Mouse (Mus musculus) lung, embryonic 14.5 days (tissue): ENCODE measurements around the gene Nvl. TPM values are rescaled to one million over a fixed set of nuclear protein-coding genes. Genes with fewer than 3 reads are reported as not detected.

ENCODE experiments used
- ATAC-seq: fragments of 200-750 bp; cut with Nextera tagmentation; 2 replicates; pipeline ENCODE4 v1.8.0; 2017; ENCODE audit warnings: mild to moderate bottlenecking, moderate TSS enrichment, moderate library complexity; ENCODE audit not compliant: insufficient read depth
- DNase-seq: peaks from one replicate; pipeline ENCODE4 v3.0.0-alpha.2; 2015
- H3K27ac ChIP-seq: fragments of 300-500 bp; sonication (generic); 2 replicates; pipeline ENCODE4 v1.5.1; 2014; ENCODE audit warnings: low read depth, mild to moderate bottlenecking, moderate library complexity
- H3K27me3 ChIP-seq: fragments of 300-500 bp; sonication (generic); 2 replicates; pipeline ENCODE4 v1.6.1; 2014; ENCODE audit warnings: low read length, control low read depth; ENCODE audit not compliant: insufficient read depth
- H3K36me3 ChIP-seq: fragments of 300-500 bp; sonication (generic); 2 replicates; pipeline ENCODE4 v1.6.1; 2014; ENCODE audit warnings: control low read depth; ENCODE audit not compliant: insufficient read depth
- H3K4me1 ChIP-seq: fragments of 300-500 bp; sonication (generic); 2 replicates; pipeline ENCODE4 v1.6.1; 2014; ENCODE audit warnings: antibody characterized with exemption, control low read depth; ENCODE audit not compliant: insufficient read depth
- H3K4me2 ChIP-seq: fragments of 300-500 bp; sonication (generic); 2 replicates; pipeline ENCODE4 v1.6.1; 2014; ENCODE audit warnings: mild to moderate bottlenecking
- H3K4me3 ChIP-seq: fragments of 300-500 bp; sonication (generic); 2 replicates; pipeline ENCODE4 v1.5.1; 2014; ENCODE audit warnings: low read depth, low read length
- H3K9ac ChIP-seq: fragments of 300-500 bp; sonication (generic); 2 replicates; pipeline ENCODE4 v1.6.1; 2014
- H3K9me3 ChIP-seq: fragments of 300-500 bp; sonication (generic); 2 replicates; pipeline ENCODE4 v1.6.1; 2016; ENCODE audit warnings: low read depth, low read length, control low read depth
- CTCF ChIP-seq: IDR thresholded peaks from 2 replicates; pipeline ENCODE4 v1.5.1; 2016; ENCODE audit warnings: antibody characterized with exemption, low read depth
- WGBS: fragments of 180-500 bp; shearing (Covaris S2); extraction: QIAGEN DNeasy Blood & Tissue Kit; methylation state at CpG from one replicate; pipeline ENCODE4 v1.1.7; 2014; 5-methylcytosine and 5-hydroxymethylcytosine counted together
- polyA plus RNA-seq: library from polyadenylated mRNA; unstranded; fragments of >200 nt; fragmentation: Nextera tagmentation; extraction: Ambion mirVana; gene quantifications from 2 replicates; pipeline ENCODE4 v1.2.1, GENCODE M21; 2014

Gene Nvl
- 40.0 and 44.2 TPM in 2 replicates for polyA plus RNA-seq

- Histone ChIP-seq H3K36me3 (peaks cover 25% of the 10 kb centered on the region), H3K9me3 (no peaks in the 10 kb centered on the region), H3K4me1 (peaks cover 11% of the 10 kb centered on the region), H3K27ac (peak within 1 kb of the TSS; percentile 78), H3K9ac (peak within 1 kb of the TSS; percentile 59), H3K4me2 (peak within 1 kb of the TSS; percentile 76), H3K27me3 (no peaks in the 10 kb centered on the region), H3K4me3 (peak within 1 kb of the TSS; percentile 79)
- WGBS: under 1% methylated on average over 52 of the region's 52 CpGs
- TF ChIP-seq CTCF: no peak
- ATAC-seq: peak; percentile 100
- peak; percentile 98 for DNase-seq
Observed at GRCm38 (mm10) chr1:181143950-181144836, at the start of gene Nvl, which contains the start of gene Cnih4. Nvl (minus strand) TSS chr1:181144204. Cnih4 (plus strand) TSS chr1:181144693.

GRCm38 (mm10) chr1:181188925-181189324, 44.9 kb upstream of the Nvl start:
- 90% methylated on average over 4 of the region's 4 CpGs for WGBS
- H3K9me3 ChIP-seq: no peaks in the 10 kb centered on the region
- H3K4me1 ChIP-seq: no peaks in the 10 kb centered on the region
- no peak overlapping the region for H3K9ac ChIP-seq
- H3K27ac ChIP-seq: no peak overlapping the region
- H3K4me3 ChIP-seq: no peak overlapping the region
- ATAC-seq (no peak), DNase-seq (no peak)
- H3K27me3 ChIP-seq: no peaks in the 10 kb centered on the region
- no peak overlapping the region for H3K4me2 ChIP-seq
- no peak for TF ChIP-seq CTCF
- H3K36me3 ChIP-seq: peaks cover 85% of the 10 kb centered on the region

DNA sequence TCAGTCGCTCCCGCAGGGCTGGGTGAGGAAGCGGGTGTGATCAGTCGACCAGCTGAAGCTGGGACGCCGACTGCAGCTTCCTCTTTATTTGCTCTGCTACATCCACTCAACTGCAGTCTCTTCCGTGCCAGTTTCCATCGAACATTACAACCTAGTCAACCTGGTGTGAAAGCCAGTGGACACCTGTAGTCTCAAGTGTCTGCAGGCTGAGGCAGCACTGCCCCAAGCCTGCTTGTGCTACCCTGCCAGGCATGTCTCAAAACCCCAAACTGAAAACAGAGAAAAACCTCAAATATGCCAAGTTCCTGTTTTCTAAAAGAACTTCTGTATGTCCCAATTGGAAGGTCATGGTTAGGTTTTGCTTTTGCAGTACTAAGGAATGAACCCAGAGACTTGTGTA, 26.2 kb upstream of the Nvl start:
- Histone ChIP-seq H3K4me1 (no peaks in the 10 kb centered on the region), H3K27me3 (no peaks in the 10 kb centered on the region), H3K36me3 (peaks cover 53% of the 10 kb centered on the region), H3K27ac (no peak overlapping the region), H3K4me2 (no peak overlapping the region), H3K4me3 (no peak overlapping the region), H3K9ac (no peak overlapping the region), H3K9me3 (no peaks in the 10 kb centered on the region)
- DNase-seq (no peak), ATAC-seq (no peak)
- TF ChIP-seq CTCF: no peak
- 78% methylated on average over 8 of the region's 8 CpGs for WGBS

DNA sequence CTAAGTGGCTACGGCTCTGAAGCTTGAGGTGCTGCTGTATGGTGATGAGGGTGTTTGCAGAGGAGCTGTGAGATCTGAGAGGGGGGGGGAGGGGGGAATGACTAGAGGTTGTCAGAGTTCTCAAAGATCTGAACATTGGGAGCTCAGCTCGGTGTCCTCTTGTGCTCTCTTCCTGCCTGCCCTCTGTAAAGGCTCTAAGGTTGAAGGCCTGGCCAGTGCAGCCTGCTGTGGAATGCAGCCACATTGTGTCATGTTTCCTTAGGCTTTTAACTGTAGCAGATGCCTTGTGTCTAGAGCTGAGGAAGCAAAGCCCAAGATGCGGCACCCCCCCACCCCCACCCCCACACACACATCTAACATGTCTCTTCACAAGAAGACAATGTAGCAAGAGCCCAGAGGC, 24.4 kb upstream of the Nvl start:
- ATAC-seq: no peak
- no peak for TF ChIP-seq CTCF
- 70% methylated on average over 3 of the region's 3 CpGs for WGBS

GRCm38 (mm10) chr1:181167816-181168215, 23.8 kb upstream of the Nvl start:
- no peak overlapping the region for H3K4me3 ChIP-seq
- no peak for ATAC-seq
- TF ChIP-seq CTCF: no peak
- H3K27me3 ChIP-seq: no peaks in the 10 kb centered on the region
- H3K9me3 ChIP-seq: no peaks in the 10 kb centered on the region
- no peaks in the 10 kb centered on the region for H3K4me1 ChIP-seq
- H3K27ac ChIP-seq: no peak overlapping the region
- peaks cover 63% of the 10 kb centered on the region for H3K36me3 ChIP-seq
- no peak for DNase-seq
- WGBS: 83% methylated on average over 2 of the region's 2 CpGs
- H3K9ac ChIP-seq: no peak overlapping the region
- H3K4me2 ChIP-seq: no peak overlapping the region

More for the DNA sequence above, 24.4 kb upstream of the Nvl start:
- Histone ChIP-seq H3K9ac (no peak overlapping the region), H3K9me3 (no peaks in the 10 kb centered on the region), H3K36me3 (peaks cover 57% of the 10 kb centered on the region), H3K27me3 (no peaks in the 10 kb centered on the region), H3K4me2 (no peak overlapping the region), H3K27ac (no peak overlapping the region), H3K4me3 (no peak overlapping the region), H3K4me1 (no peaks in the 10 kb centered on the region)
- DNase-seq: no peak

- Histone ChIP-seq H3K27me3 (no peaks in the 10 kb centered on the region), H3K4me1 (no peaks in the 10 kb centered on the region), H3K9me3 (no peaks in the 10 kb centered on the region), H3K9ac (peak overlapping the region; percentile 94), H3K4me2 (peak overlapping the region; percentile 77), H3K36me3 (peaks cover 26% of the 10 kb centered on the region), H3K27ac (no peak overlapping the region), H3K4me3 (peak overlapping the region; percentile 87)
- DNase-seq (no peak), ATAC-seq (no peak)
- 30% methylated on average over 5 of the region's 5 CpGs for WGBS
- no peak for TF ChIP-seq CTCF
Observed at GRCm38 (mm10) chr1:181151541-181151940, 7.5 kb upstream of the Nvl start.

DNA sequence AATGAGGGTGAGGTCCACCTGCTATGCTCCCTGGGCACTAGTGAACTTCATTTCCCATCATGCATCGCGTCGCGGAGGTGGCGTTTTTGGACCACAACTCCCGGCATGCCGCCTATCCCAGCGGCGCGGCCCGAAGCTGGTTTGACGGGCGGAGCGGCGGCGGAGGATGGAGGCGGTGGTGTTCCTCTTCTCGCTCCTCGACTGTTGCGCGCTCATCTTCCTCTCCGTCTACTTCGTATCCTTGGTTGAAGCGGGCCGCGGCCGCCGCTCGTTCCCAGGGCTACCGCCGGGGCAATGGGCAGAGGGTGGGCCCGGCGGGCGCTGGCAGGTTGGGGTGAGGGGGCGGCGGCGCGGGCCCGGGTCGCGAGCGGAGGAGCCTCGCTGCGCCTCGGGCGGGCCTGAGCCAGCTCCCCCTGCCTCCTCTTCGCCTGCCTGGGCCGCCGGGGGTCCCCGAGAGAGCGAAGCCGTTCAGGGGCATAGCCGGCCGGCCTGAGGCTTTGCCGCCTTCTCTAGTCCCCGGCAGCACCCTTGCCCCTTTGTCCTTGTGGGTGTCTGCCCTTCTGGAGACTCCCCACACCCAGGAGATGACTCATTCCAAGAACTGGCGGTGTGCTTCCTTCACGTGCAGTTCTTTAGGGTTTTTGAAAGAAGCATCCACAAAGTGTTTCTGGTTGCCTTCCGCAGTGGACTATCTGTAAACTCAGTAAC, 7.0 kb upstream of the Nvl start:
- 1% methylated on average over 50 of the region's 59 CpGs for WGBS
- peak overlapping the region; percentile 87 for H3K4me3 ChIP-seq
- H3K4me2 ChIP-seq: peak overlapping the region; percentile 77
- ATAC-seq: peak; percentile 92
- H3K9ac ChIP-seq: peak overlapping the region; percentile 94
- no peaks in the 10 kb centered on the region for H3K27me3 ChIP-seq
- H3K4me1 ChIP-seq: no peaks in the 10 kb centered on the region
- TF ChIP-seq CTCF: no peak
- peak; percentile 97 for DNase-seq
- no peaks in the 10 kb centered on the region for H3K9me3 ChIP-seq
- peaks cover 22% of the 10 kb centered on the region for H3K36me3 ChIP-seq
- peak overlapping the region; percentile 37 for H3K27ac ChIP-seq
